Mouse (Mus musculus): ENCODE results near the gene Chd1.

GRCm38 (mm10) chr17:15731706-15732105 is 26.9 kb downstream of the Chd1 start:
- no peak for TF ChIP-seq CTCF (IDR thresholded peaks at IDR 0.05)
- no peak for TF ChIP-seq EP300 (IDR thresholded peaks at IDR 0.05)

All from lung, postnatal 0 days (tissue).